Mouse (Mus musculus) erythroblast, embryonic 14.5 days (primary cell): ENCODE data around the gene Rnf114.

Experiments used
- GATA1 ChIP-seq: IDR thresholded peaks from 2 replicates; pipeline ENCODE4 v1.6.1; 2012; ENCODE audit warnings: low read length, inconsistent platforms, mixed read lengths
- TAL1 ChIP-seq: IDR thresholded peaks from 3 replicates; pipeline ENCODE4 v1.6.1; 2012; ENCODE audit warnings: low read length, inconsistent platforms, mixed read lengths

GRCm38 (mm10) chr2:167457213-167457612 lies 35.2 kb upstream of the Rnf114 start:
- TF ChIP-seq GATA1 = no peak
- TF ChIP-seq TAL1 = no peak
